Mouse (Mus musculus) heart, postnatal 25 days (tissue): ENCODE results near the gene Zfyve26. TPM values are rescaled to one million over a fixed set of nuclear protein-coding genes. Genes with fewer than 3 reads are reported as not detected.
"Not testable (repeated sequence)": the region's sequence is repeated elsewhere in the genome, so short reads cannot be mapped to it uniquely, and the experiment has no call there.

Experiments
- DNase-seq: peaks from one replicate; pipeline ENCODE4 v3.0.0; 2022; ENCODE audit warnings: low spot score
- intact Hi-C: fragments of 180-260 bp; cut with DNase I; formaldehyde crosslinking; loops from one replicate; pipeline ENCODE4 v1.15.1; 2025
- total RNA-seq, 2 experiments: library from RNA; stranded (reverse); gene quantifications; 2 replicates each; pipeline ENCODE4 v1.2.3; 2021

The Zfyve26 gene
- total RNA-seq, 2 experiments from 2014 or later, result 15.8 to 16.7 TPM

DNA sequence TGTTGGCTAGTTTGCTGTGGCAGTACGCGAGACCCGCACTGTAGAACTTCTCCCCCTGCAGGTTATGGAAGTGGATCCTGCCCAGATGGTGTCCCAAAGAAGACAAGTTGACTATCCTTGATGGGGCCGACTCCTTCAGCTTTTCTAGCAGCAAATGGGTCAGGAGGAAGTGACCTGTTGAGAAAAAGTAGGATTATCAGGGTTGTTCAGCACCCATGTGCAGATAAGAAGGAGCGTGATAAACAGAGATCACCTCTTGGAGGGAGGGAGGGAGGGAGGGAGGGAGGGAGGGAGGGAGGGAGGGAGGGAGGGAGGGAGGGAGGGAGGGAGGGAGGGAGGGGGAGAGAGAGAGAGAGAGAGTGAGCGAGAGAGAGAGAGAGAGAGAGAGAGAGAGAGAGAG lies 110.9 kb downstream of the Zfyve26 start:
- DNase-seq, intact Hi-C loops: not testable (repeated sequence)

Other genes starting within 250 kb of the Zfyve26 start
- 1 to 10 TPM; 3.8 to 4.0 TPM for gene Pigh, start 206.7 kb downstream of the Zfyve26 start, total RNA-seq
- gene Arg2, start 165.5 kb downstream of the Zfyve26 start, total RNA-seq, result not detected
- gene Vti1b, start 123.6 kb downstream of the Zfyve26 start, total RNA-seq, result 10 to 100 TPM; 73.5 to 80.3 TPM
- gene Rdh11, start 104.0 kb downstream of the Zfyve26 start, total RNA-seq, result 1 to 10 TPM; 2.3 to 3.1 TPM
- under 1 TPM in 1 of 2 experiments, not detected in 1; 0.86 TPM for gene Rdh12, start 87.4 kb downstream of the Zfyve26 start, total RNA-seq
- under 1 TPM; 0.68 to 0.84 TPM for gene Rad51b, start 978 bp upstream of the Zfyve26 start, total RNA-seq